ENCODE assay signal across 16 mouse cellular contexts in genomic region chr10:115050178-115050577, GRCm38 (mm10).
DNase-seq lines count a peak whose midpoint lies in the region; ATAC-seq and TF ChIP-seq lines count a peak whose summit lies in the region.
"Had no signal": no experiment of that assay in that cellular context is flagged by ENCODE, and none has a peak within 500 bp of the region (broad histone marks: within the 10 kb centered on the region; RNA-seq: fewer than 3 reads in every experiment).

No protein-coding gene starts in this region.

- no peaks in the 10 kb centered on the region for H3K9me3 ChIP-seq in hindbrain, embryonic 16.5 days (ENCODE audit: control insufficient read depth, low read length)
- no peaks in the 10 kb centered on the region for H3K9me3 ChIP-seq in hindbrain, embryonic 10.5 days
- no peaks in the 10 kb centered on the region for H3K9me3 ChIP-seq in stomach, postnatal 0 days (ENCODE audit: control insufficient read depth, low read length)
- H3K9me3 ChIP-seq: lung, embryonic 15.5 days had no signal

- peak; percentile 52; the same call in 1 of the 2 replicates for ATAC-seq in hindbrain, embryonic 16.5 days
- no peak for ATAC-seq in stomach, postnatal 0 days (ENCODE audit: low FRiP score, low TSS enrichment)
- ATAC-seq: intestine, postnatal 0 days had no signal

- H3K9ac ChIP-seq in hindbrain, embryonic 16.5 days (ENCODE audit: low read depth, low read length) = no peak overlapping the region
- no peak overlapping the region for H3K9ac ChIP-seq in stomach, postnatal 0 days (ENCODE audit: low read length)
- H3K9ac ChIP-seq: lung, embryonic 15.5 days had no signal

- no peaks in the 10 kb centered on the region for H3K36me3 ChIP-seq in hindbrain, embryonic 16.5 days (ENCODE audit: control insufficient read depth, insufficient read depth, low read length)
- H3K36me3 ChIP-seq in hindbrain, embryonic 10.5 days = no peaks in the 10 kb centered on the region
- no peaks in the 10 kb centered on the region for H3K36me3 ChIP-seq in stomach, postnatal 0 days (ENCODE audit: control insufficient read depth, insufficient read depth, low read length)
- H3K36me3 ChIP-seq: lung, embryonic 15.5 days had no signal

- H3K4me3 ChIP-seq in hindbrain, embryonic 16.5 days (ENCODE audit: low read length) = no peak overlapping the region
- no peak overlapping the region for H3K4me3 ChIP-seq in hindbrain, embryonic 10.5 days
- H3K4me3 ChIP-seq in stomach, postnatal 0 days (ENCODE audit: low read depth, low read length) = no peak overlapping the region
- H3K4me3 ChIP-seq: lung, embryonic 15.5 days; myocyte had no signal

- 59% methylated on average over 8 of the region's 8 CpGs for WGBS in hindbrain, embryonic 16.5 days
- WGBS in hindbrain, embryonic 10.5 days = 78% methylated on average over 8 of the region's 8 CpGs
- WGBS in stomach, postnatal 0 days = 45% methylated on average over 8 of the region's 8 CpGs

- H3K4me2 ChIP-seq in hindbrain, embryonic 16.5 days (ENCODE audit: low read length) = no peak overlapping the region
- no peak overlapping the region for H3K4me2 ChIP-seq in stomach, postnatal 0 days (replicated peaks; ENCODE audit: low read depth)
- H3K4me2 ChIP-seq: liver, embryonic 11.5 days; lung, embryonic 15.5 days had no signal

- H3K27me3 ChIP-seq in hindbrain, embryonic 16.5 days (replicated peaks; ENCODE audit: control insufficient read depth, insufficient read depth, low read length) = no peaks in the 10 kb centered on the region
- H3K27me3 ChIP-seq in hindbrain, embryonic 10.5 days (ENCODE audit: insufficient read depth, poor library complexity, severe bottlenecking) = no peaks in the 10 kb centered on the region
- H3K27me3 ChIP-seq in stomach, postnatal 0 days (ENCODE audit: control insufficient read depth, insufficient read depth, low read length) = no peaks in the 10 kb centered on the region
- H3K27me3 ChIP-seq: lung, embryonic 15.5 days had no signal

- H3K4me1 ChIP-seq in hindbrain, embryonic 16.5 days (ENCODE audit: control insufficient read depth, insufficient read depth, low read depth, low read length) = no peaks in the 10 kb centered on the region
- no peaks in the 10 kb centered on the region for H3K4me1 ChIP-seq in hindbrain, embryonic 10.5 days (replicated peaks)
- no peaks in the 10 kb centered on the region for H3K4me1 ChIP-seq in stomach, postnatal 0 days (replicated peaks; ENCODE audit: control insufficient read depth, insufficient read depth)
- H3K4me1 ChIP-seq: lung, embryonic 15.5 days had no signal

- peak overlapping the region; percentile 4; the same call in 1 of the 2 replicates for H3K27ac ChIP-seq in hindbrain, embryonic 16.5 days (ENCODE audit: low read depth, low read length)
- H3K27ac ChIP-seq in hindbrain, embryonic 10.5 days = no peak overlapping the region
- H3K27ac ChIP-seq in stomach, postnatal 0 days (replicated peaks) = no peak overlapping the region
- H3K27ac ChIP-seq: kidney, postnatal 0 days; lung, embryonic 15.5 days had no signal

- no peak for TF ChIP-seq EP300 in stomach, postnatal 0 days (optimal IDR thresholded peaks at IDR 0.05)

- DNase-seq in hindbrain, embryonic 10.5 days (ENCODE audit: low spot score) = no peak
- peak; percentile 39 for DNase-seq in cerebellum, adult 11 months
- DNase-seq in cerebellum, postnatal 14 days = peak; percentile 73
- DNase-seq in retina, embryonic 14.5 days (ENCODE audit: low spot score) = peak; percentile 53
- no peak for DNase-seq in adrenal gland, postnatal 14 days
- no peak for DNase-seq in stomach, postnatal 0 days (ENCODE audit: low spot score)
- DNase-seq: adrenal gland, adult 8-10 months; heart, adult 11 months; layer of hippocampus, adult 9-11 months; thymus, postnatal 4 days had no signal

- no peak for TF ChIP-seq CTCF in stomach, postnatal 0 days (IDR thresholded peaks at IDR 0.05; ENCODE audit: low read depth)

Comparison
In these comparisons a context has a peak if more than half of its experiments do, and no peak if none do; other contexts are left out.
1. DNase-seq: peak in cerebellum, adult 11 months (single experiment), cerebellum, postnatal 14 days (2 of 2) and retina, embryonic 14.5 days (single experiment); none in hindbrain, embryonic 10.5 days (single experiment), adrenal gland, postnatal 14 days (single experiment) and stomach, postnatal 0 days (single experiment).